Mouse (Mus musculus) heart, adult 2 months (tissue): ENCODE results near the gene Dynll2.

ENCODE experiments used
- CTCF ChIP-seq: fragments of 200-600 bp; IDR thresholded peaks from 2 replicates; pipeline ENCODE4 v1.8.1; 2022; ENCODE audit warnings: antibody characterized with exemption, mild to moderate bottlenecking, moderate library complexity
- POLR2A ChIP-seq: fragments of 200-500 bp; IDR thresholded peaks from 2 replicates; pipeline ENCODE4 v1.6.1; 2011; ENCODE audit warnings: mild to moderate bottlenecking, low read depth, low read length, control low read depth; ENCODE audit not compliant: insufficient read depth

GRCm38 (mm10) chr11:87978905-87979304, 8.4 kb downstream of the Dynll2 start:
- TF ChIP-seq POLR2A (no peak), CTCF (peak; percentile 23; the same call in 1 of the 2 replicates)
